Mouse (Mus musculus) heart, embryonic 14.5 days (tissue): ENCODE results near the gene C130050O18Rik. TPM values are rescaled to one million over a fixed set of nuclear protein-coding genes. Genes with fewer than 3 reads are reported as not detected.

Experiments used
- ATAC-seq: fragments of 200-750 bp; cut with Nextera tagmentation; 2 replicates; pipeline ENCODE4 v1.8.0; 2017; ENCODE audit warnings: low read depth, moderate TSS enrichment; ENCODE audit not compliant: insufficient number of reproducible peaks, insufficient read depth, low FRiP score
- H3K27ac ChIP-seq, 2 experiments: fragments of 200-500 bp in 1 of 2; fragments of 300-500 bp in 1 of 2; sonication (generic) in 1 of 2; replicated peaks in 1 of 2; 2 replicates each; pipeline ENCODE4 v1.5.1; 2012 to 2014; ENCODE audit warnings: low read depth in 2 of 2, low read length in 2 of 2, control low read depth in 1 of 2, mild to moderate bottlenecking in 1 of 2, mixed read lengths in 1 of 2; ENCODE audit not compliant: control insufficient read depth in 1 of 2, insufficient read depth in 1 of 2
- H3K27me3 ChIP-seq: fragments of 300-500 bp; sonication (generic); 2 replicates; pipeline ENCODE4 v1.6.1; 2014; ENCODE audit warnings: mild to moderate bottlenecking, low read length, control low read depth; ENCODE audit not compliant: control insufficient read depth, insufficient read depth
- H3K36me3 ChIP-seq: fragments of 300-500 bp; sonication (generic); 2 replicates; pipeline ENCODE4 v1.6.1; 2014; ENCODE audit warnings: mild to moderate bottlenecking, control low read depth, low read length, mixed read lengths; ENCODE audit not compliant: control insufficient read depth, insufficient read depth
- H3K4me1 ChIP-seq, 2 experiments: fragments of 200-500 bp in 1 of 2; fragments of 300-500 bp in 1 of 2; sonication (generic) in 1 of 2; 2 replicates each; pipeline ENCODE4 v1.6.1; 2012 to 2014; ENCODE audit warnings: low read length in 2 of 2, control low read depth in 1 of 2, mixed read lengths in 1 of 2; ENCODE audit not compliant: control insufficient read depth in 2 of 2, insufficient read depth in 2 of 2
- H3K4me2 ChIP-seq: fragments of 300-500 bp; sonication (generic); 2 replicates; pipeline ENCODE4 v1.6.1; 2014; ENCODE audit warnings: mild to moderate bottlenecking, low read length
- H3K4me3 ChIP-seq, 2 experiments: fragments of 200-500 bp in 1 of 2; fragments of 300-500 bp in 1 of 2; sonication (generic) in 1 of 2; 2 replicates each; pipeline ENCODE4 v1.5.1; 2012 to 2014; ENCODE audit warnings: low read length in 2 of 2, mild to moderate bottlenecking in 2 of 2, control low read depth in 1 of 2, low read depth in 1 of 2, moderate library complexity in 1 of 2; ENCODE audit not compliant: control insufficient read depth in 1 of 2, insufficient read depth in 1 of 2
- H3K9ac ChIP-seq: fragments of 300-500 bp; sonication (generic); 2 replicates; pipeline ENCODE4 v1.6.1; 2014; ENCODE audit warnings: mild to moderate bottlenecking, low read length
- H3K9me3 ChIP-seq: fragments of 300-500 bp; sonication (generic); 2 replicates; pipeline ENCODE4 v1.6.1; 2016; ENCODE audit warnings: low read length, control low read depth; ENCODE audit not compliant: control insufficient read depth
- WGBS: fragments of 180-500 bp; shearing (Covaris S2); extraction: QIAGEN DNeasy Blood & Tissue Kit; methylation state at CpG from one replicate; pipeline ENCODE4 v1.1.7; 2014; 5-methylcytosine and 5-hydroxymethylcytosine counted together
- polyA plus RNA-seq: library from polyadenylated mRNA; unstranded; fragments of >200 nt; fragmentation: Nextera tagmentation; extraction: Ambion mirVana; gene quantifications from 2 replicates; pipeline ENCODE4 v1.2.1, GENCODE M21; 2014

Gene C130050O18Rik
- polyA plus RNA-seq, 1 experiment from 2014 or later = 0.36 TPM

DNA sequence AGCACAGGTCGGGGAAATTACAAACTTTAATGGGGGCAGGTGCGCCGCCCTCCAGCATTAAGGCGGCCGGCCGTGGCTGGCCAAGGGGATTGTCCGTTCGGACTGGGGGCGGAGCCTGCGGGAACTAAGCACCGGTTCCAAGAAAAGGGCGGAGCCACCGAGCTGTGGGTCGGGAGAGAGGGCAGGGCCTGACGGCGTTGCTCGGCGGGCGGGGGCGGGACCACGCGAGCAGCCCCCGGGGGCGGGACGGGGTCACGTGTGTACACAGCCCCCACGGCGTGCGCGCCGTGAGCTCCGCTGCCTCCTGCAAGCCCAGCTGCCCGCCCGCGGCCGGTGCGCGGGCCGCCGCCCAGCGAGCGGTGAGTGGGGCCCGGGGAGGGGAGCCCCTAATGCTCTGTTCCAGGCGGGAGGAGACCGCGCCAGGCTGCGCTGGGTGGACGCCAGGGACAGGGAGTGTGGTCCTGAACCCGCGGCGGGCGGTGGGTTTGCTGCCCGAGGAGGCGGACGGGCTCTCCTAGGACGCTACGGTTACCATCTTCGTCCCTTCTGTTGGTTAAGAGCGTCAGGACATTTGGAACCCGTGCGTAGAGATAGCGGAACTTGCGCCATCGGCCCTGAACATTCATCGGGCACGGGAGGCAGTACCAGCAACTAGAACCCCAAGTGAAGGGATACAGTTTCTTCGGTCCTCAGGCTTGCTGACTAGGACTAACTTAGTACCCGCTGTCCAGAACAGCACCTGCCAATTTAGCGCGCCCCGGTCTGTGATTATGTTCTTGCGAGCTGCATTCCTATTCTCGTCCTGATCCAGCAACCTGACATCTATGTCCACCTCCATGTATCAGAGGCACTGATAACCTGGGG, 24.5 kb upstream of the C130050O18Rik start:
- peak overlapping the region; percentile 89 for H3K9ac ChIP-seq
- H3K4me3 ChIP-seq = peak overlapping the region; percentile 69 to 80
- no peaks in the 10 kb centered on the region for H3K9me3 ChIP-seq
- H3K4me1 ChIP-seq = peaks cover 71 to 88% of the 10 kb centered on the region in 2 experiments
- no peaks in the 10 kb centered on the region for H3K36me3 ChIP-seq
- no peaks in the 10 kb centered on the region for H3K27me3 ChIP-seq
- WGBS = under 1% methylated on average over 50 of the region's 73 CpGs
- H3K4me2 ChIP-seq = peak overlapping the region; percentile 86
- peak; percentile 78 for ATAC-seq
- peak overlapping the region; percentile 93 to 95 for H3K27ac ChIP-seq

DNA sequence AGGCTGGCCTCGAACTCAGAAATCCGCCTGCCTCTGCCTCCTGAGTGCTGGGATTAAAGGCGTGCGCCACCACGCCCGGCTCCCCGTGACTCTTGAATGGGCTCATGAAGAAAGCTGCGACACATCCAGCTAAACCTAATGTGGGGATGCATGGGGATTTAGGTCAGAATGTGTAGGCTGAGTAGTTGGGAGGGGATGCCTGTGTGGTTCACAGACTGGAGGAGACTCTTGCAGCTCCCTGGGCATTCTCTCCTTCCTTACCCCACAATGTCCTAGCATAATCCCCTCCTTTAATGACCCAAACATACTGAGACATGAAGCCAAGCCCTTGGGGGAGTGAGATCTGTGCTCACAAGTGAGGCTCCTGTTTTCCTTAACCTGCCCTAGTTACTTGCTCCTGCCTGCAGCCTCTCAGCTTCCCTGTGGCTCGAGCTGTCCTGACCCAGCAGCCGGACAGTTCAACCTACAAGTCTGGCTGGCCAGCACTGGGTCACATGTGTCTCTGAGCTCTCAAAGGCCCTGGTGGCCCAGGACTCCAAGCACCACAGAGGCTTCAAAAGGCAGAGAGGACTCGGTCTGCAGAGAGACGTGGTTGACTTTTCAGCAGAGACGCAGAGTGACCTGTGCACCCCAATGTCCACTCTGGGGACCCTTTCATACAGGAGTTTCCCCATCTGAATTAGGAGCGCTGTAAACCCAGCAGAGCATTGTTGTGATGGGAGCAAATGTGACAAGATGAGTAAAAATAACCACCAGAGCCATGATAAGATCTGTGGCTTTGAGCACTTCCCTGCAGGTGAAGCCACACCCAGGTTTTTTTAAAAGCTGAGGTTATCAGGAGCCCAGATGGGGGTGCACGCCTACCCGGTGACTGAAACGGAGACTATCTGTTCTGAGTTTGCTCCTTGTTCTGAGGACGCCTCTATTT, 23.2 kb upstream of the C130050O18Rik start:
- peaks cover 64 to 82% of the 10 kb centered on the region in 2 experiments for H3K4me1 ChIP-seq
- H3K4me3 ChIP-seq = peak overlapping the region in 1 of 2 experiments; percentile 80; a peak in 2 of 4 replicates
- ATAC-seq = no peak
- H3K4me2 ChIP-seq = peak overlapping the region; percentile 86
- no peaks in the 10 kb centered on the region for H3K9me3 ChIP-seq
- H3K9ac ChIP-seq = peak overlapping the region; percentile 61
- H3K36me3 ChIP-seq = no peaks in the 10 kb centered on the region
- H3K27me3 ChIP-seq = no peaks in the 10 kb centered on the region
- WGBS = 50% methylated on average over 17 of the region's 18 CpGs
- peak overlapping the region; percentile 92 to 93 for H3K27ac ChIP-seq

DNA sequence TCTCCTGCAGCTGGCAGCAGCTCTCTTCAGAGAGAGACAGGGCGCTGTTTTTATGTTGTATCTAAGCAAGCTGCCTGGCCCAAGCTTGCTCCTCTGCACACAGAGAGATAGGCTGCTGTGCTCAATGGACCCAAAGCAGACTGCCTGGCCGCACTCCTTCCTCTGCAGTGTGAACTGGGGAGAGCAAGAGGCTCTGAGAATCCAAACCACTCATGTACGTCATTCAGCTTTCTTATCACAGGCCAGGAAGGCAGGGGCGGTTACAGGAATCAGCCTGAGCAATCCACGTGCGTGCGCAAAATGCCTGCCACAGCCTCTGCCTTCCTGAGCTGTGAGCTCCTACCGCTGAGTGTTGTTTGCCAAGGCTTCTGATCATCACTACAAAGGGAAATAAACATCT, 22.3 kb upstream of the C130050O18Rik start:
- Histone ChIP-seq H3K27me3 (no peaks in the 10 kb centered on the region), H3K9ac (peak overlapping the region; percentile 61), H3K27ac (peak overlapping the region; percentile 92 to 93), H3K4me1 (peaks cover 59 to 80% of the 10 kb centered on the region in 2 experiments), H3K4me3 (no peak overlapping the region), H3K36me3 (no peaks in the 10 kb centered on the region), H3K4me2 (peak overlapping the region; percentile 86), H3K9me3 (no peaks in the 10 kb centered on the region)
- ATAC-seq = peak; percentile 38
- 4% methylated on average over 8 of the region's 8 CpGs for WGBS

DNA sequence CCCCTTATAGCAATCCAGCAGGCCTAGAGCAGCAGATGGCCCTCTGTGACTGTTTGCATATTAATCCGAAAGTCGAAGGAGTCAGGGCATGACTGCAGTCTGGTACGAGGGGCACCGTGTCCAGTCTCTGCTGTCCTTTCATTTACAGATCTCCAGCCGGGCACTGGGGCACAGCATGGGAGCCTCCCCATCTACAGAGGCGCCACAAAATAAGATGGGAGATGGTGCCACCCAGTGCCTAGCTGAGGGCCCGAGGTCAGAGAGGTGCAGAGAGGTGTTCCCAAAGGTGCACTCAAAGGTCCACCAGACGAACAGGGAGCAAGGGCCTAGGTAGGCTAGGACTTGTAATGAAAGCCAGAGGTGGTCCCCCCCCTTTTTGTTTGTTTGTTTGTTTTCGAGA, 21.8 kb upstream of the C130050O18Rik start:
- Histone ChIP-seq H3K4me2 (peak overlapping the region; percentile 86), H3K9me3 (no peaks in the 10 kb centered on the region), H3K9ac (peak overlapping the region; percentile 61), H3K27me3 (no peaks in the 10 kb centered on the region), H3K36me3 (no peaks in the 10 kb centered on the region), H3K4me3 (no peak overlapping the region), H3K27ac (peak overlapping the region; percentile 92 to 93), H3K4me1 (peaks cover 59 to 80% of the 10 kb centered on the region in 2 experiments)
- no peak for ATAC-seq
- WGBS = 68% methylated on average over 9 of the region's 9 CpGs

DNA sequence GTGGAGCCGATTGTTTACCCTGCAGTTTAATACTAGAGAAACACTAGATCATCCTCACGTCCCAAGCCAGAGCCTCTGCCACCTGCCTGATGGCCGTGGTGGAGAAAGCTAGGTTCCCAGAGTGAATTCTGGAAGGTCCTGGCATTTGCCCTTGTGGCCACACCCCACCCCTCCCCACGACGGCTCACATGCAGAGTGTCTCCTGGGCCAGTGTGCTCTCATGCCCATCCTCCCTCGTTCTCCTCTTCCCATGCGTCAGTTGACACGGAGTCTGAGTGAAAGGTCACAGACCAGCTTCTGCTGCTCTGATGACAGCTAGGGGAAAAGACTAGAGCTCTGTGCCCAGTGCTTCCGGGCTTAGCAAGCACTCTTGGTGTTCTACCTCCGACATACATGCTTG, 20.5 kb upstream of the C130050O18Rik start:
- Histone ChIP-seq H3K4me3 (no peak overlapping the region), H3K27ac (peak overlapping the region; percentile 12 to 58; a peak in 3 of 4 replicates), H3K9ac (0 out of 2 replicates have a peak overlapping the region, but pooled peaks have one; percentile 31), H3K4me2 (peak overlapping the region; percentile 32; the same call in 1 of the 2 replicates), H3K9me3 (no peaks in the 10 kb centered on the region), H3K4me1 (peaks cover 56 to 79% of the 10 kb centered on the region in 2 experiments), H3K27me3 (no peaks in the 10 kb centered on the region), H3K36me3 (no peaks in the 10 kb centered on the region)
- no peak for ATAC-seq
- WGBS = 12% methylated on average over 10 of the region's 10 CpGs

DNA sequence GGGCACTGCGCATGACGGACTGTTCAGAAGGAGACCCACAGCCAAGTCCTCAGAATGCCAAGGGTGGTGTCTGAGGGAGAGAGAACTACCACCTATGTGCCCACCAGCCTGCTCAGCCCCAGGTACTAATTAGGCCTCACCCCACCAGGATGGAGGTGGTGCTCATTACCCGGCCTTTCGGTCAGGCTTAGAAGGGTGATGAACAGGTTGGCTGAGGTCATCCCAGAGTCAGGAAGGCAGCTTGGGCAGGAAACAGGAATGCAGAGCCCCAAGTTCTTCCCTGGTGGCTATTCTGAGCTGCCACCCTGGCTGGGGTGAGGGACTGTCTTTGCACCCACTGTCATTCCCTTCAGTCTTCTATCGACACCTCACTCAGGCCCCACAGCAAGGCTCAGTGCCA, 19.0 kb upstream of the C130050O18Rik start:
- H3K27ac ChIP-seq = no peak overlapping the region
- WGBS = 89% methylated on average over 5 of the region's 5 CpGs

More for the DNA sequence above, 19.0 kb upstream of the C130050O18Rik start:
- Histone ChIP-seq H3K4me3 (no peak overlapping the region), H3K36me3 (no peaks in the 10 kb centered on the region), H3K9ac (no peak overlapping the region), H3K9me3 (no peaks in the 10 kb centered on the region), H3K4me1 (peaks cover 55 to 79% of the 10 kb centered on the region in 2 experiments), H3K27me3 (no peaks in the 10 kb centered on the region), H3K4me2 (no peak overlapping the region)
- ATAC-seq = no peak
